Mouse (Mus musculus) G1E (cell line): Measurements from ENCODE around the gene Ubtd2. TPM values are rescaled to one million over a fixed set of nuclear protein-coding genes. Genes with fewer than 3 reads are reported as not detected.

Source experiments
- ATAC-seq: 2 replicates; pipeline ENCODE4 v1.8.0; 2016; ENCODE audit warnings: mild to moderate bottlenecking; ENCODE audit not compliant: insufficient number of reproducible peaks, poor library complexity, low FRiP score, severe bottlenecking; ENCODE audit errors: extremely low read depth
- DNase-seq: peaks from one replicate; pipeline ENCODE4 v3.0.0; 2012; ENCODE audit warnings: low spot score
- H3K27me3 ChIP-seq: 2 replicates; pipeline ENCODE4 v1.6.1; 2012; ENCODE audit warnings: mild to moderate bottlenecking, low read length, inconsistent platforms; ENCODE audit not compliant: insufficient read depth
- H3K36me3 ChIP-seq: replicated peaks from 2 replicates; pipeline ENCODE3; 2012; ENCODE audit warnings: mild to moderate bottlenecking, inconsistent platforms
- H3K4me1 ChIP-seq: 2 replicates; pipeline ENCODE4 v1.6.1; 2012; ENCODE audit warnings: low read depth, low read length, inconsistent platforms, mixed read lengths; ENCODE audit not compliant: insufficient read depth
- H3K4me3 ChIP-seq: 2 replicates; pipeline ENCODE4 v1.5.1; 2012; ENCODE audit warnings: low read depth, mild to moderate bottlenecking, inconsistent platforms, low read length, moderate library complexity, mixed read lengths
- H3K9me3 ChIP-seq: replicated peaks from 2 replicates; pipeline ENCODE4 v1.6.1; 2012; ENCODE audit warnings: inconsistent platforms
- CTCF ChIP-seq: IDR thresholded peaks from 2 replicates; pipeline ENCODE4 v1.5.1; 2012; ENCODE audit warnings: low read depth, low read length, inconsistent platforms, mixed read lengths
- GATA1 ChIP-seq: IDR thresholded peaks from 2 replicates; pipeline ENCODE4 v1.6.1; 2012; ENCODE audit warnings: borderline replicate concordance, low read length, inconsistent platforms, mixed read lengths
- GATA2 ChIP-seq: IDR thresholded peaks from 2 replicates; pipeline ENCODE4 v1.6.1; 2012; ENCODE audit warnings: low read depth, low read length, inconsistent platforms, borderline replicate concordance
- POLR2AphosphoS5 ChIP-seq: IDR thresholded peaks from 2 replicates; pipeline ENCODE4 v1.6.1; 2012; ENCODE audit warnings: low read depth, low read length, inconsistent platforms; ENCODE audit not compliant: insufficient replicate concordance
- TAL1 ChIP-seq: conservative IDR thresholded peaks from 2 replicates; pipeline ENCODE4 v1.6.1; 2012; ENCODE audit warnings: low read depth, low read length, inconsistent platforms, mixed read lengths
- polyA plus RNA-seq: library from polyadenylated mRNA; stranded (reverse); fragments of >175 nt; gene quantifications from 2 replicates; pipeline ENCODE4 v1.2.3, GENCODE M21; 2012
- total RNA-seq, 2 experiments: library from RNA; stranded (forward) in 1 of 2; stranded (reverse) in 1 of 2; fragments of 200-1000 nt in 1 of 2; fragments of >200 nt in 1 of 2; fragmentation: Nextera tagmentation in 1 of 2; gene quantifications; 2 replicates each; pipeline ENCODE4 v1.2.3; 2014 to 2017

Gene Ubtd2
- total and polyA plus RNA-seq, 3 experiments: 0.11 to 0.29 TPM; not detected in 1

- Histone ChIP-seq H3K36me3 (no peaks in the 10 kb centered on the region), H3K4me3 (no peak overlapping the region), H3K9me3 (no peaks in the 10 kb centered on the region), H3K27me3 (peaks cover 15% of the 10 kb centered on the region), H3K4me1 (no peaks in the 10 kb centered on the region)
- TF ChIP-seq GATA2 (no peak), GATA1 (no peak), TAL1 (no peak), CTCF (no peak), POLR2AphosphoS5 (no peak)
- ATAC-seq: no peak
- no peak for DNase-seq
Measured at GRCm38 (mm10) chr11:32475487-32476236, 20.5 kb downstream of the Ubtd2 start.

- no peaks in the 10 kb centered on the region for H3K4me1 ChIP-seq
- ATAC-seq (no peak), DNase-seq (no peak)
- H3K36me3 ChIP-seq: no peaks in the 10 kb centered on the region
- H3K4me3 ChIP-seq: no peak overlapping the region
- no peaks in the 10 kb centered on the region for H3K9me3 ChIP-seq
- TF ChIP-seq POLR2AphosphoS5 (no peak), TAL1 (no peak), GATA2 (no peak), GATA1 (no peak), CTCF (no peak)
- peaks cover under 1% of the 10 kb centered on the region; the same call in 1 of the 2 replicates for H3K27me3 ChIP-seq
Measured at GRCm38 (mm10) chr11:32481525-32481924, 26.4 kb downstream of the Ubtd2 start.

- Histone ChIP-seq H3K4me3 (no peak overlapping the region), H3K36me3 (no peaks in the 10 kb centered on the region), H3K4me1 (no peaks in the 10 kb centered on the region), H3K27me3 (peaks cover 5% of the 10 kb centered on the region; the same call in 1 of the 2 replicates), H3K9me3 (no peaks in the 10 kb centered on the region)
- TF ChIP-seq POLR2AphosphoS5 (no peak), GATA1 (no peak), TAL1 (no peak), CTCF (no peak), GATA2 (no peak)
- DNase-seq: no peak
- no peak for ATAC-seq
Measured at GRCm38 (mm10) chr11:32485290-32485689, 30.1 kb downstream of the Ubtd2 start.

GRCm38 (mm10) chr11:32486621-32487020 is 31.5 kb downstream of the Ubtd2 start:
- DNase-seq (no peak), ATAC-seq (no peak)
- no peaks in the 10 kb centered on the region for H3K4me1 ChIP-seq
- no peaks in the 10 kb centered on the region for H3K36me3 ChIP-seq
- no peaks in the 10 kb centered on the region for H3K9me3 ChIP-seq
- peaks cover 5% of the 10 kb centered on the region; the same call in 1 of the 2 replicates for H3K27me3 ChIP-seq
- TF ChIP-seq POLR2AphosphoS5 (no peak), TAL1 (no peak), GATA1 (no peak), CTCF (no peak), GATA2 (no peak)
- no peak overlapping the region for H3K4me3 ChIP-seq

- Histone ChIP-seq H3K4me3 (no peak overlapping the region), H3K4me1 (no peaks in the 10 kb centered on the region), H3K36me3 (no peaks in the 10 kb centered on the region), H3K27me3 (peaks cover 5% of the 10 kb centered on the region; the same call in 1 of the 2 replicates), H3K9me3 (no peaks in the 10 kb centered on the region)
- 0 out of 2 replicates have a peak, but pooled peaks have one; percentile 12 for TF ChIP-seq CTCF
- TF ChIP-seq GATA2: no peak
- TF ChIP-seq POLR2AphosphoS5: no peak
- TF ChIP-seq GATA1: no peak
- TF ChIP-seq TAL1: no peak
- DNase-seq: no peak
- ATAC-seq: no peak
Measured at GRCm38 (mm10) chr11:32487501-32487900, 32.3 kb downstream of the Ubtd2 start.

DNA sequence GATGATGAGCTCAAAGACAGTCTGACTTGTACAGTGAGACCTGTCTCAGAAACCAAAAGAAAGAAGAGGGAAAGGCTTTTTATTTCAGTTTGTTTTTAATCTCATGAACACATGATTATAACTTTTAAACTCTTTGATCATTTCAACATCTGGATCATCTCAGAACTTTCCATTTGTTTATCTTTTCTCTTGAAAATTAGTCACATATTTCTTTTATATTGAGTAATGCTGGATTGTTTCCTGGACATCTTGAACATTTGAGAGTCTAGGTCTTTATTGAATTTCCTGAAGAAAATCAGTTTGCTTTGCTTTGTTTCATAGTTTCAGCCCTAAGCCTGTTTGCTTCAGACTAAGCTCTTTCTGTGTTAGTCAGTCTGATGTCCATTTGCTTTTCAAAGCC is 33.2 kb downstream of the Ubtd2 start:
- Histone ChIP-seq H3K4me3 (no peak overlapping the region), H3K9me3 (no peaks in the 10 kb centered on the region), H3K4me1 (no peaks in the 10 kb centered on the region), H3K27me3 (peaks cover 5% of the 10 kb centered on the region; the same call in 1 of the 2 replicates), H3K36me3 (no peaks in the 10 kb centered on the region)
- no peak for DNase-seq
- TF ChIP-seq TAL1: no peak
- no peak for TF ChIP-seq GATA1
- no peak for ATAC-seq
